Mouse (Mus musculus): ENCODE measurements at regions not wholly inside any gene's neighbourhood (a gene's known extent, or its start where the extent isn't known, plus 50 kb on each side); places are given as distances from the start of the nearest gene placed in this dataset.
A peak's percentile ranks its signal among the peaks of the same experiment; 100 is the strongest.

GRCm38 (mm10) chr7:142835319-142835718 is 92.1 kb upstream of the Ins2 start:
- no peaks in the 10 kb centered on the region for H3K4me1 ChIP-seq (ENCODE audit: control insufficient read depth, insufficient read depth, insufficient read length, low read length)
- no peak overlapping the region for H3K27ac ChIP-seq (ENCODE audit: insufficient read depth, low read depth, low read length)
- no peaks in the 10 kb centered on the region for H3K36me3 ChIP-seq (ENCODE audit: control insufficient read depth, insufficient read depth, low read length)
- TF ChIP-seq CTCF (IDR thresholded peaks at IDR 0.05; ENCODE audit: extremely low read depth, insufficient read length, insufficient replicate concordance, low read depth, low read length) (no peak), POLR2A (IDR thresholded peaks at IDR 0.05; ENCODE audit: low read depth, low read length) (no peak)
- no peak overlapping the region for H3K4me3 ChIP-seq (ENCODE audit: low read depth, low read length)
- H3K27me3 ChIP-seq (ENCODE audit: control insufficient read depth, insufficient read depth, low read length) = no peaks in the 10 kb centered on the region
- 67% methylated on average over 1 of the region's 1 CpGs for WGBS

- no peak overlapping the region for H3K27ac ChIP-seq (ENCODE audit: insufficient read depth, low read depth, low read length)
- WGBS = 24% methylated on average over 2 of the region's 2 CpGs
- H3K27me3 ChIP-seq (ENCODE audit: control insufficient read depth, insufficient read depth, low read length) = no peaks in the 10 kb centered on the region
- no peak overlapping the region for H3K4me3 ChIP-seq (ENCODE audit: low read depth, low read length)
- no peaks in the 10 kb centered on the region for H3K36me3 ChIP-seq (ENCODE audit: control insufficient read depth, insufficient read depth, low read length)
- H3K4me1 ChIP-seq (ENCODE audit: control insufficient read depth, insufficient read depth, insufficient read length, low read length) = no peaks in the 10 kb centered on the region
- TF ChIP-seq POLR2A (IDR thresholded peaks at IDR 0.05; ENCODE audit: low read depth, low read length) (no peak), CTCF (IDR thresholded peaks at IDR 0.05; ENCODE audit: extremely low read depth, insufficient read length, insufficient replicate concordance, low read depth, low read length) (no peak)
Observed at GRCm38 (mm10) chr7:142830969-142831673, 87.9 kb upstream of the Ins2 start.

GRCm38 (mm10) chr7:142810711-142811110 is 67.5 kb upstream of the Ins2 start:
- TF ChIP-seq CTCF (IDR thresholded peaks at IDR 0.05; ENCODE audit: extremely low read depth, insufficient read length, insufficient replicate concordance, low read depth, low read length) = no peak
- TF ChIP-seq POLR2A (IDR thresholded peaks at IDR 0.05; ENCODE audit: low read depth, low read length) = no peak
- Histone ChIP-seq H3K27ac (ENCODE audit: insufficient read depth, low read depth, low read length) (no peak overlapping the region), H3K4me1 (ENCODE audit: control insufficient read depth, insufficient read depth, insufficient read length, low read length) (no peaks in the 10 kb centered on the region), H3K36me3 (ENCODE audit: control insufficient read depth, insufficient read depth, low read length) (no peaks in the 10 kb centered on the region), H3K27me3 (ENCODE audit: control insufficient read depth, insufficient read depth, low read length) (no peaks in the 10 kb centered on the region), H3K4me3 (ENCODE audit: low read depth, low read length) (no peak overlapping the region)
- WGBS = 73% methylated on average over 4 of the region's 4 CpGs

GRCm38 (mm10) chr7:142799424-142799823 is 56.2 kb upstream of the Ins2 start:
- 27% methylated on average over 6 of the region's 6 CpGs for WGBS
- Histone ChIP-seq H3K27me3 (ENCODE audit: control insufficient read depth, insufficient read depth, low read length) (no peaks in the 10 kb centered on the region), H3K4me3 (ENCODE audit: low read depth, low read length) (no peak overlapping the region), H3K27ac (ENCODE audit: insufficient read depth, low read depth, low read length) (no peak overlapping the region), H3K36me3 (ENCODE audit: control insufficient read depth, insufficient read depth, low read length) (no peaks in the 10 kb centered on the region), H3K4me1 (ENCODE audit: control insufficient read depth, insufficient read depth, insufficient read length, low read length) (no peaks in the 10 kb centered on the region)
- TF ChIP-seq CTCF (IDR thresholded peaks at IDR 0.05; ENCODE audit: extremely low read depth, insufficient read length, insufficient replicate concordance, low read depth, low read length) (peak; percentile 48; the same call in 1 of the 2 replicates), POLR2A (IDR thresholded peaks at IDR 0.05; ENCODE audit: low read depth, low read length) (no peak)

GRCm38 (mm10) chr7:142794481-142794880 is 51.3 kb upstream of the Ins2 start:
- H3K27me3 ChIP-seq (ENCODE audit: control insufficient read depth, insufficient read depth, low read length) = no peaks in the 10 kb centered on the region
- H3K4me3 ChIP-seq (ENCODE audit: low read depth, low read length) = no peak overlapping the region
- no peaks in the 10 kb centered on the region for H3K4me1 ChIP-seq (ENCODE audit: control insufficient read depth, insufficient read depth, insufficient read length, low read length)
- H3K27ac ChIP-seq (ENCODE audit: insufficient read depth, low read depth, low read length) = no peak overlapping the region
- TF ChIP-seq CTCF (IDR thresholded peaks at IDR 0.05; ENCODE audit: extremely low read depth, insufficient read length, insufficient replicate concordance, low read depth, low read length) (no peak), POLR2A (IDR thresholded peaks at IDR 0.05; ENCODE audit: low read depth, low read length) (no peak)
- 22% methylated on average over 2 of the region's 2 CpGs for WGBS
- H3K36me3 ChIP-seq (ENCODE audit: control insufficient read depth, insufficient read depth, low read length) = no peaks in the 10 kb centered on the region

Data from small intestine, adult 2 months (tissue).